Mouse (Mus musculus) embryonic facial prominence, embryonic 14.5 days (tissue): ENCODE measurements around the gene Cyp2d22. TPM values are rescaled to one million over a fixed set of nuclear protein-coding genes. Genes with fewer than 3 reads are reported as not detected.

ENCODE experiments used
- ATAC-seq: fragments of 200-750 bp; cut with Nextera tagmentation; 2 replicates; pipeline ENCODE4 v1.8.0; 2017; ENCODE audit warnings: low read depth, moderate number of reproducible peaks, moderate TSS enrichment
- DNase-seq: peaks from one replicate; pipeline ENCODE4 v3.0.0-alpha.2; 2015; ENCODE audit warnings: low spot score
- H3K27ac ChIP-seq: fragments of 300-500 bp; sonication (generic); replicated peaks from 2 replicates; pipeline ENCODE4 v1.5.1; 2014; ENCODE audit warnings: low read depth, mild to moderate bottlenecking, low read length, moderate library complexity
- H3K27me3 ChIP-seq: fragments of 300-500 bp; sonication (generic); replicated peaks from 2 replicates; pipeline ENCODE4 v1.6.1; 2014; ENCODE audit warnings: low read length; ENCODE audit not compliant: control insufficient read depth, insufficient read depth
- H3K36me3 ChIP-seq: fragments of 300-500 bp; sonication (generic); 2 replicates; pipeline ENCODE4 v1.6.1; 2014; ENCODE audit warnings: low read length, mixed read lengths; ENCODE audit not compliant: control insufficient read depth, insufficient read depth
- H3K4me1 ChIP-seq: fragments of 300-500 bp; sonication (generic); 2 replicates; pipeline ENCODE4 v1.6.1; 2014; ENCODE audit warnings: antibody characterized with exemption, low read length; ENCODE audit not compliant: control insufficient read depth, insufficient read depth
- H3K4me2 ChIP-seq: fragments of 300-500 bp; sonication (generic); 2 replicates; pipeline ENCODE4 v1.6.1; 2014; ENCODE audit warnings: low read depth, mild to moderate bottlenecking, low read length, moderate library complexity, mixed read lengths
- H3K4me3 ChIP-seq: fragments of 300-500 bp; sonication (generic); 2 replicates; pipeline ENCODE4 v1.5.1; 2014; ENCODE audit warnings: low read depth, mild to moderate bottlenecking, low read length
- H3K9ac ChIP-seq: fragments of 300-500 bp; sonication (generic); 2 replicates; pipeline ENCODE4 v1.6.1; 2014; ENCODE audit warnings: low read depth, mild to moderate bottlenecking, low read length, moderate library complexity, mixed read lengths
- H3K9me3 ChIP-seq: fragments of 300-500 bp; sonication (generic); 2 replicates; pipeline ENCODE4 v1.6.1; 2016; ENCODE audit warnings: low read length; ENCODE audit not compliant: control insufficient read depth
- WGBS: fragments of 180-500 bp; shearing (Covaris S2); extraction: QIAGEN DNeasy Blood & Tissue Kit; methylation state at CpG from one replicate; pipeline ENCODE4 v1.1.7; 2014; 5-methylcytosine and 5-hydroxymethylcytosine counted together
- polyA plus RNA-seq: library from polyadenylated mRNA; unstranded; fragments of >200 nt; fragmentation: Nextera tagmentation; extraction: Ambion mirVana; gene quantifications from 2 replicates; pipeline ENCODE4 v1.2.1, GENCODE M21; 2014

The Cyp2d22 gene
- polyA plus RNA-seq, 1 experiment from 2014 or later = 5.6 TPM

DNA sequence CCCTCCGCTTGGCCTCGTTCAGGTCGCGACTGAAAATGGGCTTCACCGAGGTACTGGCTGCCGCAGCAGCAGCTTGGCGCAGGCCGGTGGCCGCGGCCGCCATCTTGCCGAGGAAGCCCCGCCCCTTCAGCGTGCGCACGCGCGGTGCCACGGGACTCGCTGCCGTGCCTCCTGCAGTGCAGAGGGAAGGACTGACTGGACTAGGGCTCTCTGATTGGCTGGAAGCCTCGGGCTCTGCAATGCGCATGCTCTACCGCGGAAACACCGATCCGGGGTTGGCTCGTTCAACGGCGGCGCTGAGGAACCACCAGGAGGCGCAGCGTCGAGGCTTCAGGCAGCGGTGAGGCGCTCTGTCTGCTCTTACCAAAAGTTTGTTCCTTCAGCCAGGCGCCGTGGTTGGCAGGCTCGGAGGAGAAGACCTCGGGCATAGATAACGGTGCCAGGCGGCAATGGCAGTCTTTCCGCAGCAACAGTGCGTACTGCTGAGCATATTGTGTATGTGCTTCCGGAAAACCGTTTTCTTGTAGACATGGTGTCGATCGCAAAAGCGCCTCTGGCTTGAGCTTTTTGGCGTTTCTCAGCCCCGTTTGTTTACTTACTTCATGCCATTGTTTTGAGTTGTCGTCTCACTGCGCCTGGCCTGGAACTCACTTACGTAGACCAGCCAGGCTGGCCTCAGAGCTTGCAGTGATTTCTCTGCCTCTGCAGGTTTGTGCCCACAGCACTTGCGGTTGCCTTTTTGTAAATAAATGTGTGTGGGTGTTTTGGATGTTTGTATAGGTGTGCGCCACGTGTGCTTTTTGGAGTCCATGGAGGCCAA lies 25.7 kb downstream of the Cyp2d22 start, which contains the start of gene Ndufa6:
TSS of gene Ndufa6 (minus strand) at position 197 of the 820 bp plus-strand sequence.
- no peaks in the 10 kb centered on the region for H3K27me3 ChIP-seq
- H3K4me1 ChIP-seq = peaks cover 8% of the 10 kb centered on the region
- H3K4me3 ChIP-seq = peak within 1 kb of the TSS; percentile 84
- H3K4me2 ChIP-seq = peak within 1 kb of the TSS; percentile 73
- H3K9ac ChIP-seq = peak within 1 kb of the TSS; percentile 92
- DNase-seq = peak; percentile 99
- 1% methylated on average over 40 of the region's 57 CpGs for WGBS
- peak within 1 kb of the TSS; percentile 83 for H3K27ac ChIP-seq
- peaks cover 19% of the 10 kb centered on the region for H3K36me3 ChIP-seq
- peak; percentile 100 for ATAC-seq
- H3K9me3 ChIP-seq = no peaks in the 10 kb centered on the region

DNA sequence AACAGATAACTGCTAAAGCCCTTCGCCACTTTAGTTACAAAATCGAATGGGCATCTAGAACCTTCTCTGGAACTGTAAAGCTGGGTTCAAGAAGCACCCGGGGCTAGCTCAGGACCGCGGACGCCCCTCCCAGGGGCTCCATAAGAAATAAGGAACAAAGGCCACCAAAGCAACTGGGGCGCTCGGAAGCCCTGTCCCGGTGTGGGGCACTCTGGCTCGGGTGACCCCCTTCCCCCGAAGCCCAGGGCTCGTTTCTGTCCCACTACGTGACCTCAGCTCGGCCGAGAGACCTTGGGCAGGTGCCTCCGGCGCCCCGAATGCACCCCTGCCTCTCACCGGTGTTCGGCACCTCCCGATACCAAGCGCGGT lies 26.3 kb downstream of the Cyp2d22 start:
- H3K36me3 ChIP-seq = peaks cover 25% of the 10 kb centered on the region
- H3K9me3 ChIP-seq = no peaks in the 10 kb centered on the region
- peak overlapping the region; percentile 73 for H3K4me2 ChIP-seq
- peak overlapping the region; percentile 80 for H3K27ac ChIP-seq
- H3K27me3 ChIP-seq = no peaks in the 10 kb centered on the region
- peak overlapping the region; percentile 92 for H3K9ac ChIP-seq
- H3K4me1 ChIP-seq = peaks cover 8% of the 10 kb centered on the region
- peak overlapping the region; percentile 84 for H3K4me3 ChIP-seq
- WGBS = under 1% methylated on average over 23 of the region's 23 CpGs
- ATAC-seq (peak; percentile 5; the same call in 1 of the 2 replicates), DNase-seq (no peak)

DNA sequence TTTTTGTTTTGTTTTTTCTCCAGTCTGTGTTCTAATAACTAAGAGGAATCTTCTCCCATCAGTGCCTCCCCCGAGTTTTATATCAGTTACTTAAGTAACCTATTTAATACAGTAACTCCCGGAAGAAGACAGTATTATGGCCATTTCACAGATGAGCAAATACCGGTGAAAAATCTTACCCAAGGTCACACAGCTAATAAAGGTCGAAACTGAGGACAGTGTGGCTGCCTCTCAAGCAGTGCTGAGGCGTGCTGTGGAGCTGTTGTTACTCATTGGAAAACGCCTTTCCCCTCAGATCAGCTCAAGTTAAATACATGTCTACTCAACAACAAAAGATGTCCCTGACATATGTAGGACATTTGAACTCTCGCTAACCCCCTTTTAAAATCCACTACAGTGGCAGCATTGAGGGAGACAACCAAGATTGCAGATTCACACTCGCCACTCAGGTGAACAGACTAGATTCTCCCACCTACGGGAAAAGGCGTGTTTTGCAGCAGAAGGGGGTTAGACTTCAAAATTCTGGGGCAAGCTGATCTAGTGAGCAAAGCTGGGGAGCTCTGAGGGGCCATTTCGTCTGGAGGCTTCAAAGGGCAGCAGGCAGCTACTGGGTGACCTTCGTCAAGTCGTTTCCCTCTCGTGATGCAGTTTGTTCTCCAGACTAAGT lies 26.8 kb downstream of the Cyp2d22 start:
- no peak for ATAC-seq
- Histone ChIP-seq H3K4me1 (peaks cover 8% of the 10 kb centered on the region), H3K4me2 (peak overlapping the region; percentile 73), H3K36me3 (peaks cover 30% of the 10 kb centered on the region), H3K9ac (peak overlapping the region; percentile 92), H3K9me3 (no peaks in the 10 kb centered on the region), H3K4me3 (peak overlapping the region; percentile 84), H3K27ac (peak overlapping the region; percentile 80; the same call in 1 of the 2 replicates), H3K27me3 (no peaks in the 10 kb centered on the region)
- DNase-seq = no peak
- 27% methylated on average over 14 of the region's 14 CpGs for WGBS

DNA sequence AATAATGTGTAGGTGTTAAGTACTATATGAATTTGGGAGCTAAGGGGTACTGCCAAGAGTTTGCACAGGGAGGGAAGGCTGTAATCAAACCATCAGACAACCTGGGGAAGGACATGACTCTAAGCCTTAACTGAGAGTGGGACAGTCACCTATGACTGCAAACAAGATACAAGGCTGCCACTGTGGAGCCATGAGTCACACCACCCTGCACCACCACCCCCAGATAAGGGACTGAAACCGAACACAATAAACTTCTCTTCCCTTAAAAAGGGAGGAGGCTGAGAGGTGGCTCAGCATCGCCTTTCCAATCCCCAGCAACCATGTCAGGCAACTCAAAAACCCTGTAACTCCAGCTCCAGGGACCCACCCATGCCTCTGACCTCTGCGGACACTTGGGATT lies 28.6 kb downstream of the Cyp2d22 start:
- H3K4me1 ChIP-seq = peaks cover 18% of the 10 kb centered on the region
- H3K27me3 ChIP-seq = no peaks in the 10 kb centered on the region
- WGBS = 96% methylated on average over 3 of the region's 3 CpGs
- H3K9ac ChIP-seq = no peak overlapping the region
- DNase-seq = no peak
- H3K9me3 ChIP-seq = no peaks in the 10 kb centered on the region
- no peak overlapping the region for H3K4me3 ChIP-seq
- peaks cover 41% of the 10 kb centered on the region for H3K36me3 ChIP-seq
- ATAC-seq = no peak
- H3K27ac ChIP-seq = no peak overlapping the region
- no peak overlapping the region for H3K4me2 ChIP-seq

GRCm38 (mm10) chr15:82350349-82350748 lies 29.7 kb downstream of the Cyp2d22 start:
- H3K4me2 ChIP-seq = no peak overlapping the region
- no peaks in the 10 kb centered on the region for H3K9me3 ChIP-seq
- no peaks in the 10 kb centered on the region for H3K27me3 ChIP-seq
- no peak overlapping the region for H3K4me3 ChIP-seq
- DNase-seq = no peak
- no peak overlapping the region for H3K9ac ChIP-seq
- 87% methylated on average over 4 of the region's 4 CpGs for WGBS
- H3K36me3 ChIP-seq = peaks cover 41% of the 10 kb centered on the region
- H3K27ac ChIP-seq = no peak overlapping the region
- ATAC-seq = no peak
- H3K4me1 ChIP-seq = peaks cover 18% of the 10 kb centered on the region

DNA sequence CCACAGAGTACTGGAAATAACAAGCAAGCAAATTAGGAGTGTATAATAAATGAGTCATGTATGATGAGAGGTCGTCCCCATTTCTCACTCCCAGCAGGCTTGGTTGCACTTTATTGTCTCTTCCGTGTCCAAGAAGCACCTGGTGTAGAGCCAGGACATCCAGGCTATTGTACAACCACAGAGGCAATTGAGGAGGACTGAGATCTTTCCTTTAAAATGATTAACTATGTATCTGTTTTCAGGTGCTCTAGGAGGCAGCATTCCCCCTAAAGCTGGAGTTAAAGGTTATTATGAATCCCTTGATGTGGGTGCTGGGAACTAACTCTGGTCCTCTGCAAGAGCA lies 31.1 kb downstream of the Cyp2d22 start:
- Histone ChIP-seq H3K9ac (no peak overlapping the region), H3K27ac (no peak overlapping the region), H3K36me3 (peaks cover 41% of the 10 kb centered on the region), H3K4me1 (peaks cover 18% of the 10 kb centered on the region), H3K9me3 (no peaks in the 10 kb centered on the region), H3K27me3 (no peaks in the 10 kb centered on the region), H3K4me3 (no peak overlapping the region), H3K4me2 (no peak overlapping the region)
- WGBS = 96% methylated on average over 2 of the region's 2 CpGs
- DNase-seq (no peak), ATAC-seq (no peak)

GRCm38 (mm10) chr15:82348258-82348998 lies 31.6 kb downstream of the Cyp2d22 start:
- no peaks in the 10 kb centered on the region for H3K9me3 ChIP-seq
- ATAC-seq (no peak), DNase-seq (no peak)
- H3K36me3 ChIP-seq = peaks cover 45% of the 10 kb centered on the region
- 91% methylated on average over 8 of the region's 8 CpGs for WGBS
- no peak overlapping the region; the same call in 1 of the 2 replicates for H3K27ac ChIP-seq
- peaks cover 18% of the 10 kb centered on the region for H3K4me1 ChIP-seq
- H3K4me2 ChIP-seq = no peak overlapping the region
- H3K9ac ChIP-seq = no peak overlapping the region
- H3K27me3 ChIP-seq = no peaks in the 10 kb centered on the region
- no peak overlapping the region for H3K4me3 ChIP-seq

DNA sequence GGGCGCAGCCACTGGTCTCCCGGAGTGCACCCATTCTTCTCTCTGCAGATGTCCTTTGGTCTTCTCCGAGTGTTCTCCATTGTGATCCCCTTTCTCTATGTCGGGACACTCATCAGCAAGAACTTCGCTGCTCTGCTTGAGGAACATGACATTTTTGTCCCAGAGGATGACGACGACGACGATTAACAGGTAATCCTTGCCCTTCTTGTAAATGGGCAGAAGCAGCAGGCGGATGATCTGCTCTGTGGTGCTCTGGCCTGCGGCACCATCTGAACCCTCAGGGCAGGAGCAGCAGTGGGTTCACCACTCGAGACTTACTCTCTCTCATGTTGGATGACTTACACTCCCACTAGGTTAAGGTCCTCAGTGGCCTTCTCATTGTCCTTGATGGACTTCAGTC lies 32.2 kb downstream of the Cyp2d22 start:
- no peak overlapping the region; the same call in 1 of the 2 replicates for H3K9ac ChIP-seq
- no peaks in the 10 kb centered on the region for H3K9me3 ChIP-seq
- peaks cover 13% of the 10 kb centered on the region for H3K4me1 ChIP-seq
- H3K36me3 ChIP-seq = peaks cover 49% of the 10 kb centered on the region
- H3K4me3 ChIP-seq = no peak overlapping the region
- no peak for DNase-seq
- H3K27ac ChIP-seq = no peak overlapping the region
- H3K27me3 ChIP-seq = no peaks in the 10 kb centered on the region
- no peak for ATAC-seq
- 94% methylated on average over 12 of the region's 12 CpGs for WGBS
- peak overlapping the region; percentile 96; the same call in 1 of the 2 replicates for H3K4me2 ChIP-seq
